Mouse (Mus musculus): ENCODE measurements around the gene Snx27. TPM values are rescaled to one million over a fixed set of nuclear protein-coding genes. Genes with fewer than 3 reads are reported as not detected.

The Snx27 gene
- polyA plus RNA-seq, 1 experiment: 13.9 TPM

- Histone ChIP-seq H3K27ac (ENCODE audit: control insufficient read depth, insufficient read depth, low read length) (no peak overlapping the region), H3K36me3 (ENCODE audit: control insufficient read depth, insufficient read depth, low read length) (no peaks in the 10 kb centered on the region), H3K4me3 (ENCODE audit: control insufficient read depth, insufficient read depth, low read length) (no peak overlapping the region), H3K4me1 (replicated peaks; ENCODE audit: control insufficient read depth, insufficient read depth, low read length) (no peaks in the 10 kb centered on the region), H3K27me3 (ENCODE audit: control insufficient read depth, insufficient read depth, low read length) (no peaks in the 10 kb centered on the region; the same call in 1 of the 2 replicates)
- WGBS: 39% methylated on average over 4 of the region's 4 CpGs
- no peak for TF ChIP-seq POLR2A (IDR thresholded peaks at IDR 0.05; ENCODE audit: control insufficient read depth, extremely low read depth, insufficient read depth, low read length, poor library complexity)
- peak; percentile 45; the same call in 1 of the 2 replicates for TF ChIP-seq CTCF (IDR thresholded peaks at IDR 0.05; ENCODE audit: borderline replicate concordance, control insufficient read depth, extremely low read depth, insufficient read depth, low read length, poor library complexity)
- peak; percentile 51 for DNase-seq
These were observed 34.2 kb upstream of the Snx27 start for GRCm38 (mm10) chr3:94616717-94617116.

GRCm38 (mm10) chr3:94613258-94613878 is 30.9 kb upstream of the Snx27 start:
- Histone ChIP-seq H3K4me3 (ENCODE audit: control insufficient read depth, insufficient read depth, low read length) (no peak overlapping the region), H3K27ac (ENCODE audit: control insufficient read depth, insufficient read depth, low read length) (no peak overlapping the region), H3K36me3 (ENCODE audit: control insufficient read depth, insufficient read depth, low read length) (no peaks in the 10 kb centered on the region), H3K27me3 (ENCODE audit: control insufficient read depth, insufficient read depth, low read length) (no peaks in the 10 kb centered on the region; the same call in 1 of the 2 replicates), H3K4me1 (replicated peaks; ENCODE audit: control insufficient read depth, insufficient read depth, low read length) (no peaks in the 10 kb centered on the region)
- no peak for DNase-seq
- WGBS: 97% methylated on average over 7 of the region's 7 CpGs
- TF ChIP-seq CTCF (IDR thresholded peaks at IDR 0.05; ENCODE audit: borderline replicate concordance, control insufficient read depth, extremely low read depth, insufficient read depth, low read length, poor library complexity) (no peak), POLR2A (IDR thresholded peaks at IDR 0.05; ENCODE audit: control insufficient read depth, extremely low read depth, insufficient read depth, low read length, poor library complexity) (no peak)

GRCm38 (mm10) chr3:94612274-94612673 is 29.8 kb upstream of the Snx27 start:
- DNase-seq: no peak
- TF ChIP-seq CTCF (IDR thresholded peaks at IDR 0.05; ENCODE audit: borderline replicate concordance, control insufficient read depth, extremely low read depth, insufficient read depth, low read length, poor library complexity) (no peak), POLR2A (IDR thresholded peaks at IDR 0.05; ENCODE audit: control insufficient read depth, extremely low read depth, insufficient read depth, low read length, poor library complexity) (no peak)
- Histone ChIP-seq H3K27ac (ENCODE audit: control insufficient read depth, insufficient read depth, low read length) (no peak overlapping the region), H3K4me1 (replicated peaks; ENCODE audit: control insufficient read depth, insufficient read depth, low read length) (no peaks in the 10 kb centered on the region), H3K27me3 (ENCODE audit: control insufficient read depth, insufficient read depth, low read length) (no peaks in the 10 kb centered on the region; the same call in 1 of the 2 replicates), H3K36me3 (ENCODE audit: control insufficient read depth, insufficient read depth, low read length) (no peaks in the 10 kb centered on the region), H3K4me3 (ENCODE audit: control insufficient read depth, insufficient read depth, low read length) (no peak overlapping the region)
- 69% methylated on average over 1 of the region's 1 CpGs for WGBS

- Histone ChIP-seq H3K27me3 (ENCODE audit: control insufficient read depth, insufficient read depth, low read length) (no peaks in the 10 kb centered on the region; the same call in 1 of the 2 replicates), H3K36me3 (ENCODE audit: control insufficient read depth, insufficient read depth, low read length) (no peaks in the 10 kb centered on the region), H3K4me3 (ENCODE audit: control insufficient read depth, insufficient read depth, low read length) (no peak overlapping the region), H3K27ac (ENCODE audit: control insufficient read depth, insufficient read depth, low read length) (no peak overlapping the region), H3K4me1 (replicated peaks; ENCODE audit: control insufficient read depth, insufficient read depth, low read length) (no peaks in the 10 kb centered on the region)
- no peak for TF ChIP-seq POLR2A (IDR thresholded peaks at IDR 0.05; ENCODE audit: control insufficient read depth, extremely low read depth, insufficient read depth, low read length, poor library complexity)
- no peak for TF ChIP-seq CTCF (IDR thresholded peaks at IDR 0.05; ENCODE audit: borderline replicate concordance, control insufficient read depth, extremely low read depth, insufficient read depth, low read length, poor library complexity)
- 88% methylated on average over 5 of the region's 5 CpGs for WGBS
- DNase-seq: no peak
These were observed 29.3 kb upstream of the Snx27 start for GRCm38 (mm10) chr3:94611834-94612233.

GRCm38 (mm10) chr3:94611343-94611742 is 28.8 kb upstream of the Snx27 start:
- Histone ChIP-seq H3K27ac (ENCODE audit: control insufficient read depth, insufficient read depth, low read length) (no peak overlapping the region), H3K36me3 (ENCODE audit: control insufficient read depth, insufficient read depth, low read length) (no peaks in the 10 kb centered on the region), H3K4me3 (ENCODE audit: control insufficient read depth, insufficient read depth, low read length) (no peak overlapping the region), H3K4me1 (replicated peaks; ENCODE audit: control insufficient read depth, insufficient read depth, low read length) (no peaks in the 10 kb centered on the region), H3K27me3 (ENCODE audit: control insufficient read depth, insufficient read depth, low read length) (no peaks in the 10 kb centered on the region)
- WGBS: 71% methylated on average over 4 of the region's 4 CpGs
- TF ChIP-seq POLR2A (IDR thresholded peaks at IDR 0.05; ENCODE audit: control insufficient read depth, extremely low read depth, insufficient read depth, low read length, poor library complexity): no peak
- TF ChIP-seq CTCF (IDR thresholded peaks at IDR 0.05; ENCODE audit: borderline replicate concordance, control insufficient read depth, extremely low read depth, insufficient read depth, low read length, poor library complexity): no peak
- no peak for DNase-seq

- H3K27me3 ChIP-seq (ENCODE audit: control insufficient read depth, insufficient read depth, low read length): no peaks in the 10 kb centered on the region
- H3K4me1 ChIP-seq (replicated peaks; ENCODE audit: control insufficient read depth, insufficient read depth, low read length): no peaks in the 10 kb centered on the region
- no peak overlapping the region for H3K4me3 ChIP-seq (ENCODE audit: control insufficient read depth, insufficient read depth, low read length)
- TF ChIP-seq POLR2A (IDR thresholded peaks at IDR 0.05; ENCODE audit: control insufficient read depth, extremely low read depth, insufficient read depth, low read length, poor library complexity) (no peak), CTCF (IDR thresholded peaks at IDR 0.05; ENCODE audit: borderline replicate concordance, control insufficient read depth, extremely low read depth, insufficient read depth, low read length, poor library complexity) (no peak)
- no peaks in the 10 kb centered on the region for H3K36me3 ChIP-seq (ENCODE audit: control insufficient read depth, insufficient read depth, low read length)
- no peak for DNase-seq
- no peak overlapping the region for H3K27ac ChIP-seq (ENCODE audit: control insufficient read depth, insufficient read depth, low read length)
- WGBS: 89% methylated on average over 2 of the region's 2 CpGs
These were observed 28.1 kb upstream of the Snx27 start for GRCm38 (mm10) chr3:94610581-94610980.

All from thymus, adult 2 months (tissue).